Mouse (Mus musculus) intestine, embryonic 14.5 days (tissue): Measurements from ENCODE around the gene Uggt1. TPM values are rescaled to one million over a fixed set of nuclear protein-coding genes. Genes with fewer than 3 reads are reported as not detected.

Source experiments
- ATAC-seq: fragments of 200-750 bp; cut with Nextera tagmentation; replicated peaks from 2 replicates; pipeline ENCODE4 v1.8.0; 2017; ENCODE audit warnings: low read depth, moderate number of reproducible peaks, moderate TSS enrichment, moderate library complexity; ENCODE audit not compliant: low FRiP score, low TSS enrichment
- DNase-seq: peaks from one replicate; pipeline ENCODE4 v3.0.0-alpha.2; 2018; ENCODE audit warnings: low spot score
- H3K27ac ChIP-seq: fragments of 300-500 bp; sonication (generic); 2 replicates; pipeline ENCODE4 v1.5.1; 2014; ENCODE audit warnings: low read depth, mild to moderate bottlenecking, control low read depth
- H3K27me3 ChIP-seq: fragments of 300-500 bp; sonication (generic); replicated peaks from 2 replicates; pipeline ENCODE4 v1.6.1; 2014; ENCODE audit warnings: low read length, control low read depth; ENCODE audit not compliant: control insufficient read depth, insufficient read depth
- H3K36me3 ChIP-seq: fragments of 300-500 bp; sonication (generic); 2 replicates; pipeline ENCODE4 v1.6.1; 2014; ENCODE audit warnings: low read length, control low read depth; ENCODE audit not compliant: control insufficient read depth, insufficient read depth
- H3K4me1 ChIP-seq: fragments of 300-500 bp; sonication (generic); replicated peaks from 2 replicates; pipeline ENCODE4 v1.6.1; 2014; ENCODE audit warnings: low read length, control low read depth, mixed read lengths; ENCODE audit not compliant: control insufficient read depth, insufficient read depth
- H3K4me2 ChIP-seq: fragments of 300-500 bp; sonication (generic); 2 replicates; pipeline ENCODE4 v1.6.1; 2014; ENCODE audit warnings: low read length
- H3K4me3 ChIP-seq: fragments of 300-500 bp; sonication (generic); 2 replicates; pipeline ENCODE4 v1.5.1; 2014; ENCODE audit warnings: low read depth, low read length, control low read depth, mixed read lengths
- H3K9ac ChIP-seq: fragments of 300-500 bp; sonication (generic); 2 replicates; pipeline ENCODE4 v1.6.1; 2014; ENCODE audit warnings: mild to moderate bottlenecking, low read length
- H3K9me3 ChIP-seq: fragments of 300-500 bp; sonication (generic); 2 replicates; pipeline ENCODE4 v1.6.1; 2016; ENCODE audit warnings: low read length, control low read depth; ENCODE audit not compliant: control insufficient read depth
- WGBS: fragments of 180-500 bp; shearing (Covaris S2); extraction: QIAGEN DNeasy Blood & Tissue Kit; methylation state at CpG from one replicate; pipeline ENCODE4 v1.1.7; 2014; 5-methylcytosine and 5-hydroxymethylcytosine counted together
- polyA plus RNA-seq: library from polyadenylated mRNA; unstranded; fragments of >200 nt; fragmentation: Nextera tagmentation; extraction: Ambion mirVana; gene quantifications from 2 replicates; pipeline ENCODE4 v1.2.1, GENCODE M21; 2014

Uggt1 gene
- polyA plus RNA-seq, 1 experiment from 2014 or later, result 71.5 TPM

DNA sequence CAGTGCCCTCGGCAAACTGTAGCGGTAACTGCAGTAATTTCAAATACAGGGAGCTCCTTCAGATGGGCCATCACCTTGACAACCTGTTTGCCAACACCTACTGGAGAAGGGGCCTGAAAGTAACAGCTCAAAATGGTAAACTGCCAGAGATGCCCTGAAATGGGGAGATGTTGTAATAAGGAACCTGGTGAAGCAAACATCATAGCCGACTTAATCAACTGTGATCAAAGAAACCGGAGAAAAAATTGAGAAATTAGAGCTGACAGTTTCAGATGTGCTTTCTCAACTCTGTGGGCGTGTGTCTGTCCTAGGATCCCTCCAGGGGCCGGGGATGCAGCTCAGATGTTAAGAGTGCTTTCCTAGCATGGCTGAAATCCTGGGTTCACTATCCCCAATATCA, 11.3 kb downstream of the Uggt1 start:
- no peaks in the 10 kb centered on the region for H3K27me3 ChIP-seq
- no peaks in the 10 kb centered on the region for H3K4me1 ChIP-seq
- no peaks in the 10 kb centered on the region for H3K9me3 ChIP-seq
- no peak for DNase-seq
- peaks cover 43% of the 10 kb centered on the region for H3K36me3 ChIP-seq
- H3K27ac ChIP-seq, result no peak overlapping the region
- H3K4me2 ChIP-seq, result no peak overlapping the region
- H3K4me3 ChIP-seq, result no peak overlapping the region
- ATAC-seq, result no peak
- H3K9ac ChIP-seq, result no peak overlapping the region
- 92% methylated on average over 6 of the region's 6 CpGs for WGBS

DNA sequence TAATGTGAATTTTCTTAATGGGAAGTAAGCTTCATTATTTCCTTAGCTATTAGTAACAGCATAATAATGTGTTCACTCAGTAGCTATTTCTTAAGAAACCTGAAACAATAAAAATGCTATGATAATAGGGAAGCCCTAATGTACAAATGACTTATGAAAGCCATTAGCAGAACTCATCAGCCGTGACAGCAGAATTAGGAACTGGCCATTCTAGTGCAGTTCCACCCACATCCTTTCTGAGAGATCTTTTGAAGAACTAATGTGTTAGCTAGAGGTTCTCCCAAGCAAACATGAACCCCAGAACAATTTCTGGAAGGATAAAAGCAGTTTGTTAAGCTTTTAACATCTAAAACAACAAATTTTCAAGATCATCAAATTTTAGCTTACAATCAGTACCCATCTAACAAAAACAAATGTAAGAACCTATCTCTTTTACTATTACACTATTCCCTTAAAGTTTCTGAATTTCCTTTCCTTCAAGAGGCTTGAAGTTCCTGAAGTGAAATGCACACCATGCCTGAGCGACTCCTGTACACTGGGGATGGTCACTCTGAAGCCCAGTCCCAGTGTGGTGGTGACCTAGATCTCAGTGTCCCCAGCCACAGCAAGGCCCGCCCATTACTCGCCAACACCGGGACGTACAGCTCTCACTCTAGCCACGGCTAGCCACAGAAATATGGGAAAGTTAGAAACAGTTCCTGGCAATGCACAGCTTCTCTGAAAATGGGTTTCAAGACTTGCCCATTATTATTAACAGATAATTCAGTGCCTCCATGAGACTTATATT, 13.4 kb downstream of the Uggt1 start:
- no peaks in the 10 kb centered on the region for H3K27me3 ChIP-seq
- H3K4me2 ChIP-seq, result no peak overlapping the region
- no peak overlapping the region for H3K9ac ChIP-seq
- no peak overlapping the region for H3K4me3 ChIP-seq
- ATAC-seq (no peak), DNase-seq (no peak)
- H3K27ac ChIP-seq, result no peak overlapping the region
- no peaks in the 10 kb centered on the region for H3K4me1 ChIP-seq
- H3K9me3 ChIP-seq, result no peaks in the 10 kb centered on the region
- 89% methylated on average over 7 of the region's 7 CpGs for WGBS
- peaks cover 61% of the 10 kb centered on the region for H3K36me3 ChIP-seq

DNA sequence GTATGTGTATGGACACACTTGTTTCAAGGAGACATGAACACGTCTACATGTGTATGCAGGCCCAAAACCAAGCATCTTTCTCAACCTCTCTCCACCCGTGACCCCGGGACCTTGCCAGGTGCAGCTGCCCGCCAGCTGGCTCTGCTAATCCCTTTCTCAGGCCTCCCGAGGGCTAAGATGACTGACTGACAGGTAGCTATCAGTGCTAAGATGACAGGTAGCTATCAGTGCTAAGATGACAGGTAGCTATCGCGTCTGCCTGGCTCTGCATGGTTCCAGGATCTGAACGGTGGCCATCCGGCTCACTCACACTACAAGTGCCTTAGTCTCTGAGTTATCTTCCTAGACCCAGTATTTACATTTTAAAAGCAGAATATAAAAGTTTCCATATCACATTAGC, 16.1 kb downstream of the Uggt1 start:
- H3K27me3 ChIP-seq, result no peaks in the 10 kb centered on the region
- no peak overlapping the region for H3K27ac ChIP-seq
- H3K36me3 ChIP-seq, result peaks cover 63% of the 10 kb centered on the region
- H3K4me2 ChIP-seq, result no peak overlapping the region
- no peaks in the 10 kb centered on the region for H3K4me1 ChIP-seq
- ATAC-seq (no peak), DNase-seq (no peak)
- H3K4me3 ChIP-seq, result no peak overlapping the region
- WGBS, result 89% methylated on average over 9 of the region's 9 CpGs
- no peaks in the 10 kb centered on the region for H3K9me3 ChIP-seq
- no peak overlapping the region for H3K9ac ChIP-seq

DNA sequence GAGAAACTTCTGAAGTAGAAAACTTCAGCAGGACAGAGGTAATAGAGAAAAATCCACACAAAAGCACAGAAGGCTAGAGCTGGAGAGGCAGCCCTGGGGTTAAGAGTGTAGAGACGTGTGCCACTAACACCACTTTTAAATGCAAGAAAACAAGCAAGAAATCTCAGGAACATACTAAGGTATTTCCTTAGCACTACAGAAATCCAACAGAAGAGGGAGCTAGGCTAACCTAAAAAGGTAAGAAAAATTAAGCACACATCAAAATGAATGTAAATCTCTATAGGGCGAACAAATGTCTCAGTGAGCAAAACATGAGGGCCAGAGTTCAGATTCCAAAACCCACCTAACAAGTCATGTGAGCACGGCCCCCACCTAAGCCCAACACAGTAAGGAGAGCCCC, 19.9 kb downstream of the Uggt1 start:
- DNase-seq (no peak), ATAC-seq (no peak)
- Histone ChIP-seq H3K9ac (no peak overlapping the region), H3K4me2 (no peak overlapping the region), H3K9me3 (no peaks in the 10 kb centered on the region), H3K36me3 (peaks cover 68% of the 10 kb centered on the region), H3K4me3 (no peak overlapping the region), H3K27ac (no peak overlapping the region), H3K4me1 (no peaks in the 10 kb centered on the region), H3K27me3 (no peaks in the 10 kb centered on the region)
- 72% methylated on average over 3 of the region's 3 CpGs for WGBS

DNA sequence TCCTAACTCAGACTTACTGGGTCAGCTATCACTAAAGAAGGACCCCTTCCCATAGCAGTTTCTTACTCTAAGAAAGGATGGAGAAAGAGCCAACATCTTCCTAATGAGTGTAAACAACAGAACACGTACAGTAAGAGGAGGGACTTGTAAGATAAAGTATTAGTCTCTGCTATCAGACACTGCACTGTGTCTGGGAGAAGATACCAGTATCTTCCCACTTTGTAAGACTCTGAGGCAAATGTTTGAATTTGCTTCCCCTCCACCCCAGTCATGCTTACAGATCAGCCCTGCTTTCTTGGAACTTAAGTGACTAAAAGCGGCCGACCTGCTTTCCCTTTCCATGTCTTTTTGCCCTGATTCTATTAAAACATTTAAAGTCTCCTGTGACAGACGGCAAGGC, 30.2 kb downstream of the Uggt1 start:
- no peak for ATAC-seq

DNA sequence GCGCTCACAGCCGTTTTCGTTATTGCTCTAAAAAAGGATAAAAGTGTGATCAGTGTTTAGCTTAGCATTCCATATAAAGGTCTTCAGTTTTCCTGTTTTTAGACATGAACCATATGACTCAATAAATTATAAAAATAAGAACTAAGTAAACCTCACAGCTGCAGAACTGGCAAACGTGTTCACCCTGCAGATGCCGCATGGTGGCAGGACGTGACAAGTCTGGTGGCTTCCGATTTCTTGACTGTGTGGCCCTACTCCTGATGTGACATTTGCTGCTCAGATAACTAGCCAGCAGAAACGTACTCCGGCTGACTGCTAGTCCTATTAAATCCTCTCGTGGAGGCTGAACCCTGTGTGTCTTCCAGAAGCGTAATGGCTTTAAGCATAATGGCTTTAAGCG, 42.8 kb downstream of the Uggt1 start:
- no peaks in the 10 kb centered on the region for H3K27me3 ChIP-seq
- H3K4me1 ChIP-seq, result no peaks in the 10 kb centered on the region
- no peak overlapping the region for H3K27ac ChIP-seq
- no peak overlapping the region for H3K9ac ChIP-seq
- no peak overlapping the region for H3K4me2 ChIP-seq
- H3K36me3 ChIP-seq, result peaks cover 53% of the 10 kb centered on the region
- DNase-seq, result no peak
- no peaks in the 10 kb centered on the region for H3K9me3 ChIP-seq
- ATAC-seq, result no peak
- H3K4me3 ChIP-seq, result no peak overlapping the region
- WGBS, result 87% methylated on average over 12 of the region's 12 CpGs

More for the DNA sequence above, 30.2 kb downstream of the Uggt1 start:
- no peak for DNase-seq
- Histone ChIP-seq H3K4me1 (no peaks in the 10 kb centered on the region), H3K4me3 (no peak overlapping the region), H3K9ac (no peak overlapping the region), H3K36me3 (peaks cover 26% of the 10 kb centered on the region), H3K9me3 (no peaks in the 10 kb centered on the region), H3K27ac (no peak overlapping the region), H3K27me3 (no peaks in the 10 kb centered on the region), H3K4me2 (no peak overlapping the region)
- WGBS, result 82% methylated on average over 4 of the region's 4 CpGs

DNA sequence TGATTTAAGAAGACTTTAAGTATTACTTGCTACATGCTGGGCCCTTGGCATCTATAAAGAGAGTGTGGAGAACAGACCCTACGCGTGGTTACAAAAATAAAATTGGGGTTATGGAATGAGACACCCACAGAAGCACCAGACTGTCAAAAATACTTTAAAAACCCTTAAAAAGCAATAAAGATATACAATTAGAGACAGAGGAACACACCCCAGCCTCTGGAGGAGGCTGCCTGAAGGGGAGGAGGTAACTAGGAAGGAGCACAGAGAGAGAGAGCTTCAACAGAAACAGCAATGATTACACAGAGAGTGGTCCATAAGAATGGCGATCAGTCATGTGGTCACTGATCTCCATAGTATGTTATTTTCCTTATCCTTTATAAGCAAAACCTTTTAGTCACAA, 50.0 kb downstream of the Uggt1 start:
- no peaks in the 10 kb centered on the region for H3K9me3 ChIP-seq
- H3K27me3 ChIP-seq, result no peaks in the 10 kb centered on the region
- H3K27ac ChIP-seq, result no peak overlapping the region
- no peak overlapping the region for H3K9ac ChIP-seq
- 97% methylated on average over 3 of the region's 3 CpGs for WGBS
- DNase-seq, result no peak
- no peaks in the 10 kb centered on the region for H3K4me1 ChIP-seq
- H3K4me3 ChIP-seq, result no peak overlapping the region
- no peak for ATAC-seq
- no peak overlapping the region for H3K4me2 ChIP-seq
- H3K36me3 ChIP-seq, result peaks cover 91% of the 10 kb centered on the region

DNA sequence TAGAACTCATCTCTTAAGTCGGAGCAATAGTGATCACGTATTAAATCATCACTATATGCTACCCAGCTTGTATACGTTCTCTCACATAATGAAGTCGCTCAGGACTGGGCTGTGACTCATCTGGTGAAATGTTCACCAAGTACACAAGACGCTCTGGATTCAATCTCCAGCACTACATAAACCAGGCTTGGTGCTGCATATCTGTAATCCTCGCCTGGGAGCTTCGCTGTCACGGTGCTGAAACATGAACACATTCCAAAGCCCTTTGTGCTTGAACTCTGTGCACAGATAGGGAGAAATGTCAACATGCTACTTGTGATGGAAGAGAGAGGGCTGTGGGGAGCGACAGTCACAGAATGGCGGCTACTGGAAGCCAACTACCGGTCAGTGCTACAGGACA, 52.6 kb downstream of the Uggt1 start:
- H3K4me1 ChIP-seq, result no peaks in the 10 kb centered on the region
- DNase-seq, result no peak
- WGBS, result 78% methylated on average over 11 of the region's 11 CpGs
- H3K4me3 ChIP-seq, result no peak overlapping the region
- H3K9ac ChIP-seq, result no peak overlapping the region
- no peak overlapping the region for H3K27ac ChIP-seq
- peaks cover 94% of the 10 kb centered on the region for H3K36me3 ChIP-seq
- no peaks in the 10 kb centered on the region for H3K9me3 ChIP-seq
- no peak for ATAC-seq
- H3K4me2 ChIP-seq, result no peak overlapping the region
- H3K27me3 ChIP-seq, result no peaks in the 10 kb centered on the region

DNA sequence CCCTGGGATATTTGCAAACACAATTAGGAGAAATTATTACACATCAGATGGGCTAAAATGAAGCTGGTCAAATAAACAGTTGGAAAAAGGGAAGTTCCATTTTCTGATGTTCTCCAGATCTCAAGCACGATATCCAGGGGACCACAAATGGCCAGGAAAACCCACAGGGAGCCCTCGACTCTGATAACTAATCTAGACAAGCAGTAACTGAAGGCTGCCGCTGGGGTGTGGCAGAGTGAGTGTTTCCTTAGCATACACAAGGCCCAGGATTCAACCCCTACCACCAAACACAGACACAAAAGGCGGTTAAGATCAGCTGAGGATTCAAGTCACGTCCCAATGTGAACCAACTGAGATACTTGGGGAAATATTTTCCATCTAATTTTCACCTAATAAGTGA, 64.5 kb downstream of the Uggt1 start:
- H3K9ac ChIP-seq, result no peak overlapping the region
- H3K4me2 ChIP-seq, result no peak overlapping the region
- peaks cover 80% of the 10 kb centered on the region for H3K36me3 ChIP-seq
- no peak overlapping the region for H3K4me3 ChIP-seq
- no peaks in the 10 kb centered on the region for H3K9me3 ChIP-seq
- H3K27me3 ChIP-seq, result no peaks in the 10 kb centered on the region
- no peaks in the 10 kb centered on the region for H3K4me1 ChIP-seq
- DNase-seq, result no peak
- H3K27ac ChIP-seq, result no peak overlapping the region
- no peak for ATAC-seq
- WGBS, result 79% methylated on average over 5 of the region's 5 CpGs
